Mouse (Mus musculus) erythroblast, embryonic 14.5 days (primary cell): ENCODE results near the gene Olfr1173. TPM values are rescaled to one million over a fixed set of nuclear protein-coding genes. Genes with fewer than 3 reads are reported as not detected.

Experiments used
- H3K27me3 ChIP-seq: 2 replicates; pipeline ENCODE4 v1.6.1; 2012; ENCODE audit warnings: inconsistent platforms; ENCODE audit not compliant: control insufficient read depth
- H3K36me3 ChIP-seq: 2 replicates; pipeline ENCODE4 v1.6.1; 2012; ENCODE audit warnings: mild to moderate bottlenecking, inconsistent platforms; ENCODE audit not compliant: control insufficient read depth
- H3K4me1 ChIP-seq: 2 replicates; pipeline ENCODE4 v1.6.1; 2012; ENCODE audit warnings: inconsistent platforms; ENCODE audit not compliant: control insufficient read depth
- H3K4me3 ChIP-seq: replicated peaks from 2 replicates; pipeline ENCODE3; 2012; ENCODE audit warnings: moderate library complexity, mild to moderate bottlenecking, inconsistent platforms
- H3K9me3 ChIP-seq: 2 replicates; pipeline ENCODE4 v1.6.1; 2012; ENCODE audit warnings: low read length, inconsistent platforms, mixed read lengths; ENCODE audit not compliant: control insufficient read depth
- GATA1 ChIP-seq: IDR thresholded peaks from 2 replicates; pipeline ENCODE4 v1.6.1; 2012; ENCODE audit warnings: low read length, inconsistent platforms, mixed read lengths
- TAL1 ChIP-seq: IDR thresholded peaks from 3 replicates; pipeline ENCODE4 v1.6.1; 2012; ENCODE audit warnings: low read length, inconsistent platforms, mixed read lengths
- polyA plus RNA-seq: library from polyadenylated mRNA; stranded (reverse); fragments of >175 nt; gene quantifications from 2 replicates; pipeline ENCODE4 v1.2.3, GENCODE M21; 2012

Olfr1173 gene
- polyA plus RNA-seq = not detected in 2 replicates

GRCm38 (mm10) chr2:88279775-88280174 is at the start of gene Olfr1173:
Gene Olfr1173 (minus strand): TSS chr2:88279875.
- no peaks in the 10 kb centered on the region for H3K4me1 ChIP-seq
- no peaks in the 10 kb centered on the region for H3K36me3 ChIP-seq
- TF ChIP-seq TAL1 (no peak), GATA1 (no peak)
- H3K27me3 ChIP-seq = no peaks in the 10 kb centered on the region
- peaks cover 2% of the 10 kb centered on the region; the same call in 1 of the 2 replicates for H3K9me3 ChIP-seq
- no peak within 1 kb of the TSS for H3K4me3 ChIP-seq

DNA sequence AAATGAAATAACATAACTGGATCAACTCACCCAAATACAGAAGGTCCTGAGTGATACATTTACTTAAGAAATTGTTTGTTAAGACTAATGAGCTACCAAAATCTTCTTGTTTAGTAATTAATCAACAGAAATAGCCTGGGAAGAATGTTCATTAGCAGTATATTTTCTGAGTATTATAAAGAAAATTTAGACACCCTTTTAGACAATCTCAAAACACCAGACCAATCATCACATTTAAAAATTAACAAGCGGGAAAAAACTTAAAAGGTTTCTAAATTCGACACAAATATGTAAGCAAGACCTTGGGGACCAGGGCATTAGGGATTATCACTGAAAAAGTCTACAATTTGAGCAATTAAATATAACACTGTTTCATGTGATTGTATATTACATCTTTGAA is 47.4 kb upstream of the Olfr1173 start, which contains the start of gene Olfr1175-ps:
Gene Olfr1175-ps (minus strand): TSS at position 101 of the 400 bp plus-strand sequence.
- no peaks in the 10 kb centered on the region for H3K27me3 ChIP-seq
- no peaks in the 10 kb centered on the region for H3K36me3 ChIP-seq
- no peak within 1 kb of the TSS for H3K4me3 ChIP-seq
- H3K4me1 ChIP-seq = no peaks in the 10 kb centered on the region
- TF ChIP-seq TAL1 = no peak
- no peak for TF ChIP-seq GATA1
- H3K9me3 ChIP-seq = no peaks in the 10 kb centered on the region

DNA sequence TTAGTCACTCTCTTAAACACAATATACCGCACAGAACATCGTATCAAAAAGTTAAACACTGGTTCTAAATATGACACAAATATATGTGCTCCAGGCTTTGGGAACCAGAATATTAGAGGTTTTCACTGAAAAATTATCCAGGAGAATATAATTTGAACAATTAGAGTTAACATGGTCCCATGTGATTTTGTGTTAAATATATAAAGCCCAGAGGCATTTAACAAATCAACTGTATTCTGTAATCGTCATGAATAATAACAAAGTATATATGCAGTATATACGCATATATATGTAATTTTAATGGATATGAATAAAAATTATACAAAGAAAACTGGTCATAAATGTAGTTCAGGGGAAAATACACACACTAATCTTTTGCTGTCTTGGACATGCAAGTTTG is 35.4 kb upstream of the Olfr1173 start, which contains the start of gene Olfr1174-ps:
Gene Olfr1174-ps (minus strand): TSS at position 101 of the 400 bp plus-strand sequence.
- no peak within 1 kb of the TSS for H3K4me3 ChIP-seq
- H3K4me1 ChIP-seq = no peaks in the 10 kb centered on the region
- TF ChIP-seq TAL1 = no peak
- no peak for TF ChIP-seq GATA1
- no peaks in the 10 kb centered on the region for H3K36me3 ChIP-seq
- peaks cover 2% of the 10 kb centered on the region; the same call in 1 of the 2 replicates for H3K9me3 ChIP-seq
- H3K27me3 ChIP-seq = no peaks in the 10 kb centered on the region

GRCm38 (mm10) chr2:88228234-88228633 is 51.4 kb downstream of the Olfr1173 start, which contains the start of gene Olfr1170:
Gene Olfr1170 (minus strand): TSS chr2:88228334.
- Histone ChIP-seq H3K27me3 (no peaks in the 10 kb centered on the region), H3K4me3 (no peak within 1 kb of the TSS), H3K36me3 (no peaks in the 10 kb centered on the region), H3K4me1 (no peaks in the 10 kb centered on the region), H3K9me3 (no peaks in the 10 kb centered on the region; the same call in 1 of the 2 replicates)
- no peak for TF ChIP-seq GATA1
- TF ChIP-seq TAL1 = no peak

Other genes with a start within 250 kb of the Olfr1173 start
- gene Olfr73, start 242.2 kb downstream of the Olfr1173 start, polyA plus RNA-seq = not detected in 2 replicates
- gene Olfr1162, start 228.7 kb downstream of the Olfr1173 start, polyA plus RNA-seq = not detected in 2 replicates
- gene Olfr1163, start 208.0 kb downstream of the Olfr1173 start, polyA plus RNA-seq = not detected in 2 replicates
- not detected in 2 replicates for gene Olfr1164, start 185.9 kb downstream of the Olfr1173 start, polyA plus RNA-seq
- gene Olfr1166, start 151.6 kb downstream of the Olfr1173 start, polyA plus RNA-seq = not detected in 2 replicates
- not detected in 2 replicates for gene Olfr1167, start 124.7 kb downstream of the Olfr1173 start, polyA plus RNA-seq
- gene Olfr1168, start 98.0 kb downstream of the Olfr1173 start, polyA plus RNA-seq = not detected in 2 replicates
- gene Olfr1170, start 51.5 kb downstream of the Olfr1173 start, polyA plus RNA-seq = not detected in 2 replicates
- gene Olfr1174-ps, start 35.3 kb upstream of the Olfr1173 start, polyA plus RNA-seq = not detected in 2 replicates
- not detected in 2 replicates for gene Olfr1175-ps, start 47.3 kb upstream of the Olfr1173 start, polyA plus RNA-seq
- 0.02 TPM in 1 of 2 replicates, not detected in the other for gene Olfr1176, start 56.8 kb upstream of the Olfr1173 start, polyA plus RNA-seq
- not detected in 2 replicates for gene Olfr1177-ps, start 66.6 kb upstream of the Olfr1173 start, polyA plus RNA-seq
- not detected in 2 replicates for gene Olfr1178, start 107.2 kb upstream of the Olfr1173 start, polyA plus RNA-seq
- gene Olfr1179, start 126.6 kb upstream of the Olfr1173 start, polyA plus RNA-seq = not detected in 2 replicates
- gene Olfr1180, start 139.3 kb upstream of the Olfr1173 start, polyA plus RNA-seq = not detected in 2 replicates
- not detected in 2 replicates for gene Olfr1181, start 146.3 kb upstream of the Olfr1173 start, polyA plus RNA-seq
- not detected in 2 replicates for gene Gm13757, start 169.3 kb upstream of the Olfr1173 start, polyA plus RNA-seq
- not detected in 2 replicates for gene Olfr1183, start 175.0 kb upstream of the Olfr1173 start, polyA plus RNA-seq
- gene Olfr1184, start 203.7 kb upstream of the Olfr1173 start, polyA plus RNA-seq = 0.01 TPM in 1 of 2 replicates, not detected in the other
- not detected in 2 replicates for gene Olfr1185-ps1, start 213.4 kb upstream of the Olfr1173 start, polyA plus RNA-seq
- gene Olfr1186, start 238.7 kb upstream of the Olfr1173 start, polyA plus RNA-seq = not detected in 2 replicates